ENCODE assay signal across 18 mouse cellular contexts in the genomic region with DNA sequence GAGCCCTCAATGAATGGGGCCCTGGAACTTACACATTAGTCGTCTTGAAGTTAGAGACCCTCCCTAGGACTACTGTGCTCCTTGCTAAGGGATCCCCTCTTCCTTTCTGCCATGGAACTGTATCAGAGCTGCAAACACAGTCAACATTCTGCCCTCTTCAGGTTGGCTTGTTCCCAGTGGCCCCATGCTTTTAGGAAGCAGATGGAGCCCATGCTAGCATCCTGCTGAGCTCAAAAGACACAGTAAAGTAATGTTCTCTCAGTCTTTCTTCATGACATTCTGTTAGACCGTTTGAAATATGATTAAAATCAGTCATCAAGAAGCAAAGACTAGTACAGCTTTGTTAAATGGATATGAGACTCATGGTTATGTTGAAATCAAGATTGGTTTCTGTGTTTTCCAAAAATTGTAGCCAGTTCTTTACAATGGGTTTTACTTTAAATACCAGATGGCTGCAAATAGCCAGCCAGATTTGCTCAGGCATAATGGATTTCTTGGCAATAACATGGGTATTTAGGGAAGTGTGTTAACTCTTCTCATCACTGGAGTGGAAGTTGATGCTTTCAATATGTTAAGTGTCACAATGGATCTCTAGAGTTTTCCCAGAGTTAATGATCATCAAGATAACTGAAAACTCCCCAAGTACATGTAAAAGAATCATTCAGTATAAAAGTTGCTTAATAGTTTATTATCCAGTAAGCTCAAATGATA. TPM values are rescaled to one million over a fixed set of nuclear protein-coding genes. Genes with fewer than 3 reads are reported as not detected.
A peak's percentile ranks its signal among the peaks of the same experiment; 100 is the strongest.
DNase-seq lines count a peak whose midpoint lies in the region; TF ChIP-seq lines count a peak whose summit lies in the region.
"Had no signal": no experiment of that assay in that cellular context is flagged by ENCODE, and none has a peak within 500 bp of the region (broad histone marks: within the 10 kb centered on the region; RNA-seq: fewer than 3 reads in every experiment).

No protein-coding gene starts in this region.

- TF ChIP-seq CTCF in CH12.LX (conservative IDR thresholded peaks at IDR 0.05 in 1 of 2, IDR thresholded peaks at IDR 0.05 in 1 of 2; ENCODE audit: low read depth in 2 of 2, low read length in 2 of 2): peak in 1 of 2 experiments; percentile 28; a peak in 1 of 4 replicates

- peak; percentile 32 for DNase-seq in layer of hippocampus, adult 11-12 months (ENCODE audit: low spot score)
- no peak for DNase-seq in layer of hippocampus, postnatal 25 days (ENCODE audit: extremely low spot score in 1 of 2, low spot score in 1 of 2)
- no peak for DNase-seq in CH12.LX (ENCODE audit: extremely low read depth)
- peak; percentile 97 for DNase-seq in brain, adult 2 months (ENCODE audit: low read depth, low spot score)
- peak; percentile 94 for DNase-seq in cerebellum, postnatal 10 days
- no peak for DNase-seq in right cerebral cortex, postnatal 36 days (ENCODE audit: low spot score in 2 of 2)
- no peak for DNase-seq in adrenal gland, postnatal 4 days (ENCODE audit: low spot score in 2 of 2)
- no peak for DNase-seq in thymus, adult 18-20 months
- DNase-seq: kidney, postnatal 25 days; right cerebral cortex, postnatal 25 days had no signal

- no peak overlapping the region for H3K4me3 ChIP-seq in CH12.LX (replicated peaks in 1 of 3; ENCODE audit: low read depth in 2 of 3, low read length in 2 of 3, poor library complexity in 1 of 3)
- H3K4me3 ChIP-seq: heart, embryonic 15.5 days; intestine, embryonic 15.5 days; neural tube, embryonic 15.5 days had no signal

- in situ Hi-C loops in CH12.LX (cut with MboI; ENCODE audit: low pct_ligation_motif_present, low pct_unique_long_range_greater_than_20kb, low sequenced_read_pairs): loop anchor here (10.0 to 25.0 kb wide), 2 partner anchors 91 to 381 kb away; no protein-coding TSS in a partner anchor

- no peaks in the 10 kb centered on the region for H3K36me3 ChIP-seq in CH12.LX (replicated peaks in 1 of 2; ENCODE audit: control insufficient read depth in 1 of 2, insufficient read depth in 1 of 2, low read length in 1 of 2)
- H3K36me3 ChIP-seq: heart, embryonic 15.5 days; intestine, embryonic 15.5 days; neural tube, embryonic 15.5 days had no signal

- no peak overlapping the region for H3K4me2 ChIP-seq in CH12.LX (ENCODE audit: insufficient read depth, low read depth, poor library complexity, severe bottlenecking)
- H3K4me2 ChIP-seq: heart, embryonic 15.5 days; intestine, embryonic 15.5 days; neural tube, embryonic 15.5 days had no signal

- no peak for TF ChIP-seq EP300 in CH12.LX (IDR thresholded peaks at IDR 0.05; ENCODE audit: low read length)

- no peaks in the 10 kb centered on the region for H3K79me2 ChIP-seq in CH12.LX (replicated peaks; ENCODE audit: control insufficient read depth, extremely low read depth, insufficient read depth, poor library complexity, severe bottlenecking)

- H3K27me3 ChIP-seq in CH12.LX (replicated peaks): no peaks in the 10 kb centered on the region
- H3K27me3 ChIP-seq: heart, embryonic 15.5 days; intestine, embryonic 15.5 days; neural tube, embryonic 15.5 days had no signal

- TF ChIP-seq RAD21 in CH12.LX (IDR thresholded peaks at IDR 0.05; ENCODE audit: low read depth, low read length): peak; percentile 2

- no peak for TF ChIP-seq POLR2A in CH12.LX (IDR thresholded peaks at IDR 0.05; ENCODE audit: low read depth, low read length)

- no peak overlapping the region for H3K9ac ChIP-seq in CH12.LX (ENCODE audit: insufficient read depth, low read depth)
- H3K9ac ChIP-seq: heart, embryonic 15.5 days; intestine, embryonic 15.5 days; neural tube, embryonic 15.5 days had no signal

- peaks cover 0 to 10% of the 10 kb centered on the region in 2 experiments; a peak in 3 of 4 replicates for H3K4me1 ChIP-seq in CH12.LX (ENCODE audit: control insufficient read depth in 1 of 2, insufficient read depth in 2 of 2)
- H3K4me1 ChIP-seq: heart, embryonic 15.5 days; intestine, embryonic 15.5 days; neural tube, embryonic 15.5 days had no signal

- H3K27ac ChIP-seq in CH12.LX (ENCODE audit: insufficient read depth, low read depth): no peak overlapping the region
- H3K27ac ChIP-seq: heart, embryonic 15.5 days; intestine, embryonic 15.5 days; neural tube, embryonic 15.5 days had no signal

- dilution Hi-C loops in CH12.LX (cut with MboI; ENCODE audit: extremely low pct_ligation_motif_present, extremely low pct_unique_long_range_greater_than_20kb, low sequenced_read_pairs): no loop called here

- H3K9me3 ChIP-seq in CH12.LX (replicated peaks; ENCODE audit: low read length): no peaks in the 10 kb centered on the region
- H3K9me3 ChIP-seq: heart, embryonic 15.5 days; intestine, embryonic 15.5 days; neural tube, embryonic 15.5 days had no signal

TF ChIP-seq in CH12.LX, 34 proteins besides CTCF, POLR2A, EP300 and RAD21:
- TF ChIP-seq HCFC1 (IDR thresholded peaks at IDR 0.05; ENCODE audit: low read depth, low read length): no peak
- TF ChIP-seq POLR2AphosphoS2 (IDR thresholded peaks at IDR 0.05; ENCODE audit: low read depth, low read length): no peak
- TF ChIP-seq MAZ (IDR thresholded peaks at IDR 0.05; ENCODE audit: low read depth, low read length): no peak
- TF ChIP-seq NELFE (IDR thresholded peaks at IDR 0.05; ENCODE audit: low read depth, low read length): no peak
- no peak for TF ChIP-seq MAFK (IDR thresholded peaks at IDR 0.05; ENCODE audit: insufficient replicate concordance, low read length)
- TF ChIP-seq BHLHE40 (IDR thresholded peaks at IDR 0.05; ENCODE audit: low read depth, low read length): no peak
- TF ChIP-seq MYC (IDR thresholded peaks at IDR 0.05; ENCODE audit: low read depth, low read length): no peak
- no peak for TF ChIP-seq PAX5 (IDR thresholded peaks at IDR 0.05; ENCODE audit: low read length)

RNA-seq across cellular contexts. Expression of gene Fam81b, which starts 0.9 kb away (rescaled TPM):
- not detected for total RNA-seq in layer of hippocampus, postnatal 25 days (2021)
- not detected in 2 replicates for total RNA-seq in CH12.LX (2012; rRNA removed)
- not detected in 2 replicates for total RNA-seq in CH12.LX (2014; rRNA removed)
- not detected in 2 replicates for polyA plus RNA-seq in CH12.LX (2012; ENCODE audit: insufficient read length, low read depth)
- not detected for total RNA-seq in adrenal gland, postnatal 4 days (2021)
- total RNA-seq: liver, adult 2 months; monocyte, adult 5-6 weeks had no signal
- polyA plus RNA-seq: CD4-positive, CD25-positive, alpha-beta regulatory T cell, adult 4 months; embryonic facial prominence, embryonic 11.5 days; heart, embryonic 15.5 days; intestine, embryonic 15.5 days; liver, adult 2 months; neural tube, embryonic 15.5 days; Patski had no signal

Comparison
In these comparisons a context has a peak if more than half of its experiments do, and no peak if none do; other contexts are left out.
1. DNase-seq: peak in layer of hippocampus, adult 11-12 months (single experiment), brain, adult 2 months (single experiment) and cerebellum, postnatal 10 days (2 of 2); none in layer of hippocampus, postnatal 25 days (0 of 2), CH12.LX (single experiment), right cerebral cortex, postnatal 36 days (0 of 2), adrenal gland, postnatal 4 days (0 of 2) and thymus, adult 18-20 months (0 of 2).